Mouse (Mus musculus) kidney, postnatal 4 days (tissue): ENCODE measurements around the gene Supt4a.

Source experiments
- DNase-seq, 2 experiments: peaks; one replicate each; pipeline ENCODE4 v3.0.0; 2021; ENCODE audit warnings: mixed read lengths in 2 of 2

Supt4a gene

DNA sequence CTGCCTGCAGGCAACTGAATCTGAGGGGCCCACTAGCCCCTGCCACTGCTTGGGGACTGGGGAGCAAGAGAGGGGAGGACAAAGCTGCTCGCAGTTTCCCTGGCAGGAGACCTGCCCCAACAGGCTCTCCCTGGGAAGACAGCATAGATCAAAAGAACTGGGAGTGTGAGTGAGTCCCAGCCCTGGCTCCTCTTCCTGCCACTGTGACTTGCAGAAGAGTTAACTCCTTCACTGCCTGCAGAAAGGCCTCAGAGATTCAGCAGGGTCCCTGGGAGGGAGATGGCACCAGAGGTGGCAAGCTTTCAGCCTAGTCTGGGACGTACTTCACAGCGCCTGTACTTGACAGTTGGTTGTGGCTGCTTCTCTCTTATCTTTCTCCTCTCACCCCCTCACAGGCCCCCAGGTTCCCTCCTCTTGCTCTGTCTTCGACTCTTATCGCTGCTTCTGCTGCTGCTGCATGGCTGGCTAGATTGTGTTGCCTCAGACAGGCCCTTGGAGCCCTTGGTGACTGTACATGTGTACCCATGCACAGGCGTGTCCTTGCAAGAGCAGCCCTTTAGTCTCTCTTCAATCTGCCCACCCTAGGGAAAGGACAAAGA lies 11.3 kb upstream of the Supt4a start:
- peak in 1 of 2 experiments; percentile 50 for DNase-seq

- no peak for DNase-seq
These were observed 10.3 kb upstream of the Supt4a start for GRCm38 (mm10) chr11:87727021-87727420.

DNA sequence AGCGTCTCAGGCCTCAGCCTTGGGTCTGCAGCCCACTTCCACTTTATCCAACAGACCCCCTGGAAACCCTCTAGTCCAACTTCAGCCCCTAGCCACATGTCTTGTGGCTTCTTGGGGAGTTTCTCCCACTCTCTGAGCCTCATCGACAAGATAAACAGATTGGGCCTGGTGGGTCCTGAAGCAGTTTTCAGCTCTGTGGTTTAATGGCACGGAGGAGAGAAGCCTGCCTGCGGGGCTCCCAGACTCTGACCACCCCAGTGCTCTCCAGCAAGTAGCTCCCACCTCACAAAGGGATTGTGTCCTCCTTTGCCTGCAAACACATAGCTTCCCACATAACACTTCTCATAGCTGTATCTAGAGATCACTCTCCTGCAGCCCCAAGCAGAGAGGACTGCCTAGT lies 9.9 kb upstream of the Supt4a start:
- no peak for DNase-seq

GRCm38 (mm10) chr11:87728850-87729592 lies 8.3 kb upstream of the Supt4a start:
- DNase-seq: no peak

DNA sequence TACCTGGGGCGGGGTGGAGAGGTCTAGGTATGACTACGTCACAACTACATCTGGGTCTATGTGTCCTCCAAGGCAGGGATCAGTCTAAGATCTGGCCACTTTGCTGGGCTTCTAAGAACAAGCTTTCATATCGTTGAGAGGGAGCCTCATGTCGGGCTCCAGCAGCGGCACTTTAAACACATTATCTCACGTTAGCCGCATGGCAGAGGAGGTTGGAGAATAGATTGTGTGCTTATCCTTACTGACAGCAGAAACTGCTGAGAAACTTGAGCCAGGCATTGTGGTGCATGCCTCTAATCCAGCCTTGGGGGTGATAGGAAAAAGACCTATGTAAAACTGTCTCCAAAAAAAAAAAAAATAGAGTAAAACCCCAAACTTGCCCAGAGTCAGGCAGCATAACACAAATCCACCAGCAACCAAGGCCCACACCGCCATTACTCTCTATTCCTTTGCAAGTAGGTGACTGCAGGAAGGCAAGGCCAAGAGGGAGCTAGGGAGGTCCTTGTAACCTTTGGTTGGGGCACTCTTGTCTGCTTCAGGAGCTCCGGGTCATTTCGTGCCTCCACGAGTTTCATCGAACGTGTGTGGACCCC lies 7.7 kb upstream of the Supt4a start:
- no peak for DNase-seq

- DNase-seq: no peak
These were observed 6.6 kb upstream of the Supt4a start for GRCm38 (mm10) chr11:87730652-87731310.

DNA sequence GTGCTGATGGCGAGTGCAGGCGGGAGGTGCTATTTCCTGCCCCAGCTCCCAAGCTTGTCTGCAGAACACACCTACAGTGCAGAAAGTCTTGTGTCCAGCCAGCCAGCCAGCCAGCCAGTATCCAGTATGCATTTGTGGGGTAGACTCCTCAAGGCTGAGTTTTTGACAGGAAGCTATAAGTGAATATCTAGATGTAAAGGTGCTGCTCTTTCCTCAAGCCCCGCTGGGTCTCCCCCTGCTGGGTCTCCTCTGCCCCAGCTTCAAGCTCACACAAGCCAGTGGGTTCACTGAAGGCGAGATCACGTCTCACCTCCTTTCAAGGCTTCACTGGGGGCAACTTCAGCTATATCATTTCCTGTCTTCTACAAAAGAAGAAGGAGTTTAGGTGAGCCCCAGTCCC lies 3.0 kb upstream of the Supt4a start:
- no peak for DNase-seq

- DNase-seq: no peak
These were observed 1.7 kb upstream of the Supt4a start for GRCm38 (mm10) chr11:87735691-87736090.

GRCm38 (mm10) chr11:87736647-87737134 lies 661 bp upstream of the Supt4a start:
- DNase-seq: peak; percentile 74 to 83

DNA sequence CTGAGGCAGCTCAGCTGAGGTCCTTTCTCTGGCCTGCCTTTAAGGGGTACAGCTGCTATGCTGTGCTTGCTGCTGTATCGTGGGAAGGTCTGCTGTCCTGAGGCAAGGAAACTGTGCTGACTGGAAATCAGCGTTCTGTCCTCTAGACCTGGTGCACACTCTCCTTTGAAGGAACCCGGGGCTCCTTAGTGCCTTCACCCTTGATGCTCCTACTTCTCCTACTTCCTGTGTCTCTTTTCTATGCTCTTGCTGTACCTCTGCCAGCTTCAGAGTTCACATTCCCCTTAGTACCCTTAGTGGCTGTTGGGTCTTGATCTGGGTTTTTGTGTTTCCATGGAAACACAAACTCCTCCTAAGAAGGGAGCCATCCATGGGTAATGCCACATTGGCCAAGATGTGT lies 6.3 kb downstream of the Supt4a start:
- no peak for DNase-seq

GRCm38 (mm10) chr11:87744964-87745363 lies 7.6 kb downstream of the Supt4a start:
- DNase-seq: no peak

GRCm38 (mm10) chr11:87745632-87746555 lies 8.5 kb downstream of the Supt4a start:
- no peak for DNase-seq

- DNase-seq: no peak
These were observed 10.0 kb downstream of the Supt4a start for GRCm38 (mm10) chr11:87747312-87747711.

DNA sequence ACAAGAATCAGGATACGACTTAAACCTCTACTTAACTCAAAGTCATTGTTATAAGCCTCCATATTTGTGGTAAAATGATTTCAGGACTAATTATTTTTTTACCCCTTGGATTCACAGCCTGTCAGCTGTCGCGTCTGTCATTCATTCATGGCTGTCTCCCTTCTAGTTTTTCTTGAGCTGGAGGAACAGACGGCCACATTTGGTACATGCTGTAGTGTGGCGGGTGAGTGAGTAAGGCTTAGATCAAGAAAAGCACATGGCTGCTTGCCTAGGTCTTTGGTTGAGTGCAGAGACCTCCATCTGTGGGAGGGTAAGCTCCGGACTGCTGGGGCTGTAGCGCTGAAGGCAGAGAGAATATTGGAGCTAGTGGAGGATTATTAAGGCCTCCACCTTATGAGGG lies 10.4 kb downstream of the Supt4a start:
- DNase-seq: no peak

- DNase-seq: peak; percentile 35 to 59
These were observed 11.1 kb downstream of the Supt4a start for GRCm38 (mm10) chr11:87748132-87749119.

GRCm38 (mm10) chr11:87749192-87750042 lies 12.1 kb downstream of the Supt4a start:
- DNase-seq: peak; percentile 61 to 77

- no peak for DNase-seq
These were observed 12.7 kb downstream of the Supt4a start for GRCm38 (mm10) chr11:87750043-87750421.

GRCm38 (mm10) chr11:87750521-87750920 lies 13.2 kb downstream of the Supt4a start:
- no peak for DNase-seq

DNA sequence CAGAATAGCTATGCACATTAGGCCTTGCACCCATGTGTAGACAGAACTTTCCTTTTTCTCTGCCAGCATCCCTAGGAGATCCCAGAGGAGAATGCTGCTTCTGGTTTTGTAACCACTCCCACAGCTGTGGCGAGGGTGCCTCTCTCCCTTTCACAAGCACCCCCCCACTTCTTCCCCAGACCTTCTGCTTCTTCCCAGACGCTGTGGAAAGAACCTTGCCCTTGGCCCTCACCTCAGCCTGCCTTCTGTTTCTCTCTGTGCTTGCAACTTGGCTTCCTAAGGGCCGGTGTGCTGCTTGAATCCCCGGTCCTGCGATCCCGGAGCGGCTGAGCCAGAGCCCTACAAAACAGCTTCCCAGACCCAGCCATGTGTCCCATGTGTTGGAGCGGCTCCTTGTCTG lies 13.7 kb downstream of the Supt4a start:
- DNase-seq: no peak

GRCm38 (mm10) chr11:87751491-87751966 lies 14.2 kb downstream of the Supt4a start:
- DNase-seq: no peak
